Mouse (Mus musculus): ENCODE data around the gene Gm5930.
"Not testable (repeated sequence)": the region's sequence is repeated elsewhere in the genome, so short reads cannot be mapped to it uniquely, and the experiment has no call there.

DNA sequence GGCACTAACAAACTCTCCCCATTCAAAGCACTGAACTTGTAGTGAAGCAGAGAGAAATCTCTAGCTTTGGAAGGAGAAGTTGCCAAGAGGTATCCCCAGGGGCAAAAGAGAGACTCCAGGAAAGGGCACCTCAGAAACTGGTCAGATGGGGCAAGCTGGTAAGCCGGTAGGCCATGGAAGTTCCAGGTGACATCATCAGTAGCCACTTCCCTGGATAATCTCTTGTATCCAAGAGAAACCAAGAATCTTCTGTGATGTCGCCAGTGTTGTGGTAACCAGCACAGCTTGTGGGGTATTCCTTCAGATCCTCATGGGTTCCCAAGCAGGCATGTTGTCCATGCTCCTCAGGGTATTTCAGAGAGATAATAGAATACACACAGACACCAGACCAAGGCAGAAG, 53.1 kb downstream of the Gm5930 start, which contains the start of gene Gm8220:
- not testable (repeated sequence) for TF ChIP-seq EP300, CTCF (IDR thresholded peaks at IDR 0.05; ENCODE audit: low read depth)
